ENCODE assay signal across 25 mouse cellular contexts in genomic region chr16:44159325-44159724, GRCm38 (mm10). TPM values are rescaled to one million over a fixed set of nuclear protein-coding genes. Genes with fewer than 3 reads are reported as not detected.
DNase-seq lines count a peak whose midpoint lies in the region; ATAC-seq and TF ChIP-seq lines count a peak whose summit lies in the region.
"Had no signal": no experiment of that assay in that cellular context is flagged by ENCODE, and none has a peak within 500 bp of the region (broad histone marks: within the 10 kb centered on the region; RNA-seq: fewer than 3 reads in every experiment).

No protein-coding gene starts in this region.

- H3K79me2 ChIP-seq in MEL (ENCODE audit: control insufficient read depth, insufficient read depth, low read length, poor library complexity) = peaks cover 7% of the 10 kb centered on the region

- H3K4me3 ChIP-seq in midbrain, embryonic 11.5 days (ENCODE audit: low read depth, low read length) = no peak overlapping the region
- H3K4me3 ChIP-seq in midbrain, embryonic 13.5 days (replicated peaks) = no peak overlapping the region
- no peak overlapping the region for H3K4me3 ChIP-seq in MEL (ENCODE audit: control insufficient read depth in 1 of 2, insufficient read depth in 1 of 2, low read depth in 2 of 2, low read length in 2 of 2)
- H3K4me3 ChIP-seq in forebrain, embryonic 11.5 days (ENCODE audit: low read depth, low read length) = no peak overlapping the region
- no peak overlapping the region for H3K4me3 ChIP-seq in forebrain, embryonic 13.5 days
- no peak overlapping the region for H3K4me3 ChIP-seq in forebrain, embryonic 10.5 days
- H3K4me3 ChIP-seq: embryonic facial prominence, embryonic 13.5 days; embryonic facial prominence, embryonic 15.5 days; erythroblast, embryonic 14.5 days; forebrain, embryonic 12.5 days; forebrain, embryonic 15.5 days had no signal

- no peak overlapping the region for H3K4me2 ChIP-seq in midbrain, embryonic 11.5 days
- H3K4me2 ChIP-seq in midbrain, embryonic 13.5 days (replicated peaks) = no peak overlapping the region
- H3K4me2 ChIP-seq in forebrain, embryonic 11.5 days (ENCODE audit: low read depth, low read length, severe bottlenecking) = no peak overlapping the region
- no peak overlapping the region for H3K4me2 ChIP-seq in forebrain, embryonic 13.5 days
- H3K4me2 ChIP-seq: embryonic facial prominence, embryonic 13.5 days; embryonic facial prominence, embryonic 15.5 days; forebrain, embryonic 12.5 days; forebrain, embryonic 15.5 days had no signal

- no peak overlapping the region for H3K9ac ChIP-seq in midbrain, embryonic 11.5 days (ENCODE audit: low read length)
- no peak overlapping the region for H3K9ac ChIP-seq in midbrain, embryonic 13.5 days (replicated peaks)
- no peak overlapping the region for H3K9ac ChIP-seq in MEL (ENCODE audit: control insufficient read depth, low read depth, low read length, poor library complexity, severe bottlenecking)
- no peak overlapping the region for H3K9ac ChIP-seq in forebrain, embryonic 11.5 days (ENCODE audit: low read length)
- no peak overlapping the region for H3K9ac ChIP-seq in forebrain, embryonic 13.5 days
- H3K9ac ChIP-seq: embryonic facial prominence, embryonic 13.5 days; embryonic facial prominence, embryonic 15.5 days; forebrain, embryonic 12.5 days; forebrain, embryonic 15.5 days; forebrain, postnatal 0 days had no signal

- ATAC-seq in midbrain, embryonic 11.5 days (ENCODE audit: low FRiP score) = no peak
- no peak for ATAC-seq in midbrain, embryonic 13.5 days
- ATAC-seq in forebrain, embryonic 11.5 days (replicated peaks; ENCODE audit: low FRiP score) = no peak
- ATAC-seq in forebrain, embryonic 13.5 days = no peak
- ATAC-seq: forebrain, embryonic 15.5 days; forebrain, postnatal 0 days; Patski had no signal

- no peaks in the 10 kb centered on the region for H3K4me1 ChIP-seq in midbrain, embryonic 11.5 days (ENCODE audit: control insufficient read depth, insufficient read depth, low read length)
- no peaks in the 10 kb centered on the region for H3K4me1 ChIP-seq in midbrain, embryonic 13.5 days (replicated peaks)
- H3K4me1 ChIP-seq in MEL (ENCODE audit: control insufficient read depth in 1 of 2, insufficient read depth in 2 of 2, low read length in 2 of 2) = peaks cover 7 to 20% of the 10 kb centered on the region in 2 experiments; a peak in 3 of 4 replicates
- no peaks in the 10 kb centered on the region for H3K4me1 ChIP-seq in forebrain, embryonic 11.5 days (replicated peaks; ENCODE audit: control insufficient read depth, insufficient read depth, low read length)
- no peaks in the 10 kb centered on the region for H3K4me1 ChIP-seq in forebrain, embryonic 13.5 days
- no peaks in the 10 kb centered on the region for H3K4me1 ChIP-seq in forebrain, embryonic 10.5 days
- H3K4me1 ChIP-seq: embryonic facial prominence, embryonic 13.5 days; embryonic facial prominence, embryonic 15.5 days; forebrain, embryonic 12.5 days; forebrain, embryonic 15.5 days had no signal

- no peak for TF ChIP-seq CTCF in MEL (IDR thresholded peaks at IDR 0.05 in 2 of 3, conservative IDR thresholded peaks at IDR 0.05 in 1 of 3; ENCODE audit: control insufficient read depth in 1 of 3, insufficient read depth in 1 of 3, low read depth in 2 of 3, low read length in 3 of 3, poor library complexity in 1 of 3, severe bottlenecking in 1 of 3)

- TF ChIP-seq EP300 in MEL (IDR thresholded peaks at IDR 0.05; ENCODE audit: low read depth in 1 of 2, low read length in 2 of 2) = peak in 1 of 2 experiments; percentile 26; a peak in 2 of 4 replicates

- TF ChIP-seq POLR2A in MEL (IDR thresholded peaks at IDR 0.05; ENCODE audit: control insufficient read depth in 1 of 2, insufficient read depth in 1 of 2, low read depth in 1 of 2, low read length in 2 of 2, poor library complexity in 1 of 2) = no peak

- no peak overlapping the region for H3K27ac ChIP-seq in midbrain, embryonic 11.5 days (ENCODE audit: low read depth, low read length)
- H3K27ac ChIP-seq in midbrain, embryonic 13.5 days = no peak overlapping the region
- peak overlapping the region; percentile 56 for H3K27ac ChIP-seq in MEL (ENCODE audit: control insufficient read depth, low read depth, low read length)
- no peak overlapping the region for H3K27ac ChIP-seq in forebrain, embryonic 11.5 days (ENCODE audit: low read depth, low read length)
- H3K27ac ChIP-seq in forebrain, embryonic 13.5 days = no peak overlapping the region
- H3K27ac ChIP-seq in forebrain, embryonic 10.5 days = no peak overlapping the region
- H3K27ac ChIP-seq: embryonic facial prominence, embryonic 13.5 days; embryonic facial prominence, embryonic 15.5 days; forebrain, embryonic 12.5 days; forebrain, embryonic 15.5 days had no signal

- peaks cover 4% of the 10 kb centered on the region; the same call in 1 of the 2 replicates for H3K36me3 ChIP-seq in midbrain, embryonic 11.5 days (ENCODE audit: control insufficient read depth, insufficient read depth, low read length)
- H3K36me3 ChIP-seq in midbrain, embryonic 13.5 days = peaks cover 18% of the 10 kb centered on the region
- peaks cover 34 to 48% of the 10 kb centered on the region in 2 experiments for H3K36me3 ChIP-seq in MEL (ENCODE audit: control insufficient read depth in 1 of 2, insufficient read depth in 2 of 2, low read length in 2 of 2)
- no peaks in the 10 kb centered on the region for H3K36me3 ChIP-seq in forebrain, embryonic 11.5 days (ENCODE audit: control insufficient read depth, insufficient read depth, low read length)
- H3K36me3 ChIP-seq in forebrain, embryonic 13.5 days (ENCODE audit: poor library complexity, severe bottlenecking) = peaks cover 26% of the 10 kb centered on the region
- peaks cover 65% of the 10 kb centered on the region for H3K36me3 ChIP-seq in forebrain, embryonic 10.5 days (replicated peaks)

- H3K9me3 ChIP-seq in midbrain, embryonic 11.5 days (ENCODE audit: control insufficient read depth, low read length) = no peaks in the 10 kb centered on the region
- H3K9me3 ChIP-seq in midbrain, embryonic 13.5 days = no peaks in the 10 kb centered on the region
- no peaks in the 10 kb centered on the region for H3K9me3 ChIP-seq in MEL (replicated peaks; ENCODE audit: insufficient read depth, low read length)
- no peaks in the 10 kb centered on the region for H3K9me3 ChIP-seq in forebrain, embryonic 11.5 days (ENCODE audit: control insufficient read depth, low read length)
- no peaks in the 10 kb centered on the region for H3K9me3 ChIP-seq in forebrain, embryonic 13.5 days (replicated peaks)
- no peaks in the 10 kb centered on the region for H3K9me3 ChIP-seq in forebrain, embryonic 10.5 days
- H3K9me3 ChIP-seq: embryonic facial prominence, embryonic 13.5 days; embryonic facial prominence, embryonic 15.5 days; forebrain, embryonic 12.5 days; forebrain, embryonic 15.5 days had no signal

- TF ChIP-seq RAD21 in MEL (IDR thresholded peaks at IDR 0.05; ENCODE audit: low read depth, low read length) = no peak

- DNase-seq in midbrain, embryonic 11.5 days (ENCODE audit: low spot score, missing footprints) = peak; percentile 2
- DNase-seq in 416B (ENCODE audit: low read depth) = peak; percentile 78
- peak; percentile 73 for DNase-seq in MEL (ENCODE audit: low read depth, low spot score)
- DNase-seq in R1 (ENCODE audit: low read depth, low spot score) = peak; percentile 36
- DNase-seq in forebrain, embryonic 11.5 days (ENCODE audit: low spot score) = no peak
- DNase-seq in forebrain, embryonic 10.5 days (ENCODE audit: extremely low spot score, low spot score) = no peak
- DNase-seq: adrenal gland, adult 2 months; adrenal gland, postnatal 10 days; adrenal gland, postnatal 25 days; cerebellum, adult 11 months; cerebellum, adult 18-20 months; cerebellum, adult 8-10 months; cerebellum, adult 9-11 months; cerebellum, postnatal 14 days; cerebellum, postnatal 36 days; embryo, embryonic 11 days; forebrain, postnatal 0 days had no signal

- WGBS in midbrain, embryonic 11.5 days = 93% methylated on average over 7 of the region's 7 CpGs
- 86% methylated on average over 7 of the region's 7 CpGs for WGBS in midbrain, embryonic 13.5 days
- WGBS in forebrain, embryonic 11.5 days = 94% methylated on average over 7 of the region's 7 CpGs
- 96% methylated on average over 7 of the region's 7 CpGs for WGBS in forebrain, embryonic 13.5 days
- 98% methylated on average over 7 of the region's 7 CpGs for WGBS in forebrain, embryonic 10.5 days

- H3K27me3 ChIP-seq in midbrain, embryonic 11.5 days (ENCODE audit: control insufficient read depth, insufficient read depth, low read length) = no peaks in the 10 kb centered on the region
- no peaks in the 10 kb centered on the region for H3K27me3 ChIP-seq in midbrain, embryonic 13.5 days
- no peaks in the 10 kb centered on the region for H3K27me3 ChIP-seq in MEL (ENCODE audit: control insufficient read depth in 1 of 2, insufficient read depth in 2 of 2, low read length in 2 of 2)
- no peaks in the 10 kb centered on the region for H3K27me3 ChIP-seq in forebrain, embryonic 11.5 days (ENCODE audit: control insufficient read depth, insufficient read depth, low read length)
- H3K27me3 ChIP-seq in forebrain, embryonic 13.5 days = no peaks in the 10 kb centered on the region
- no peaks in the 10 kb centered on the region for H3K27me3 ChIP-seq in forebrain, embryonic 10.5 days (ENCODE audit: poor library complexity, severe bottlenecking)
- H3K27me3 ChIP-seq: embryonic facial prominence, embryonic 13.5 days; embryonic facial prominence, embryonic 15.5 days; forebrain, embryonic 12.5 days; forebrain, embryonic 15.5 days; Patski had no signal

RNA-seq across cellular contexts. Expression of gene Usf3, which starts 13.7 kb away (rescaled TPM):
- 4.1 and 4.6 TPM in 2 replicates for polyA plus RNA-seq in midbrain, embryonic 11.5 days (2014; fragmentation: Nextera tagmentation; extraction: Ambion mirVana)
- polyA plus RNA-seq in midbrain, embryonic 13.5 days (2015; fragmentation: Nextera tagmentation; extraction: Ambion mirVana) = 2.7 and 3.4 TPM in 2 replicates
- total RNA-seq in MEL (2012; rRNA removed) = 3.4 and 4.6 TPM in 2 replicates
- polyA plus RNA-seq in MEL (2012; ENCODE audit: insufficient read depth in 1 of 2, insufficient read length in 2 of 2, low read depth in 1 of 2, low replicate concordance in 2 of 2, missing spikeins in 1 of 2) = 10 to 100 TPM; 11.0 to 89.6 TPM
- polyA plus RNA-seq in forebrain, embryonic 11.5 days (2014; fragmentation: Nextera tagmentation; extraction: Ambion mirVana) = 5.5 and 5.8 TPM in 2 replicates
- 3.3 and 3.7 TPM in 2 replicates for polyA plus RNA-seq in forebrain, embryonic 13.5 days (2015; fragmentation: Nextera tagmentation; extraction: Ambion mirVana)
- 2.4 and 2.8 TPM in 2 replicates for polyA plus RNA-seq in forebrain, embryonic 10.5 days (2016; fragmentation: Nextera tagmentation; extraction: Ambion mirVana)

RNA-seq across cellular contexts. Expression of gene Naa50, which starts 19.7 kb away (rescaled TPM):
- polyA plus RNA-seq in midbrain, embryonic 11.5 days (2014; fragmentation: Nextera tagmentation; extraction: Ambion mirVana) = 100 and 111 TPM in 2 replicates
- 71.2 and 74.9 TPM in 2 replicates for polyA plus RNA-seq in midbrain, embryonic 13.5 days (2015; fragmentation: Nextera tagmentation; extraction: Ambion mirVana)
- total RNA-seq in MEL (2012; rRNA removed) = 52.1 and 52.8 TPM in 2 replicates
- 100 to 1,000 TPM in 1 of 2 experiments, 10 to 100 TPM in 1; 90.4 to 204 TPM for polyA plus RNA-seq in MEL (2012; ENCODE audit: insufficient read depth in 1 of 2, insufficient read length in 2 of 2, low read depth in 1 of 2, low replicate concordance in 2 of 2, missing spikeins in 1 of 2)
- polyA plus RNA-seq in forebrain, embryonic 11.5 days (2014; fragmentation: Nextera tagmentation; extraction: Ambion mirVana) = 111 and 116 TPM in 2 replicates
- polyA plus RNA-seq in forebrain, embryonic 13.5 days (2015; fragmentation: Nextera tagmentation; extraction: Ambion mirVana) = 90.4 and 95.0 TPM in 2 replicates
- polyA plus RNA-seq in forebrain, embryonic 10.5 days (2016; fragmentation: Nextera tagmentation; extraction: Ambion mirVana) = 151 and 159 TPM in 2 replicates

RNA-seq across cellular contexts. Expression of gene Atp6v1a, which starts 19.8 kb away (rescaled TPM):
- polyA plus RNA-seq in midbrain, embryonic 11.5 days (2014; fragmentation: Nextera tagmentation; extraction: Ambion mirVana) = 72.1 and 81.9 TPM in 2 replicates
- polyA plus RNA-seq in midbrain, embryonic 13.5 days (2015; fragmentation: Nextera tagmentation; extraction: Ambion mirVana) = 84.8 and 88.7 TPM in 2 replicates
- total RNA-seq in MEL (2012; rRNA removed) = 34.9 and 42.5 TPM in 2 replicates
- polyA plus RNA-seq in MEL (2012; ENCODE audit: insufficient read depth in 1 of 2, insufficient read length in 2 of 2, low read depth in 1 of 2, low replicate concordance in 2 of 2, missing spikeins in 1 of 2) = 10 to 100 TPM in 1 of 2 experiments, not detected in 1; 38.5 TPM
- 61.3 and 65.7 TPM in 2 replicates for polyA plus RNA-seq in forebrain, embryonic 11.5 days (2014; fragmentation: Nextera tagmentation; extraction: Ambion mirVana)
- 63.6 and 73.3 TPM in 2 replicates for polyA plus RNA-seq in forebrain, embryonic 13.5 days (2015; fragmentation: Nextera tagmentation; extraction: Ambion mirVana)
- 39.2 and 42.0 TPM in 2 replicates for polyA plus RNA-seq in forebrain, embryonic 10.5 days (2016; fragmentation: Nextera tagmentation; extraction: Ambion mirVana)

Comparison
In these comparisons a context has a peak if more than half of its experiments do, and no peak if none do; other contexts are left out.
1. DNase-seq: peak in midbrain, embryonic 11.5 days (single experiment), 416B (single experiment), MEL (single experiment) and R1 (single experiment); none in forebrain, embryonic 11.5 days (single experiment) and forebrain, embryonic 10.5 days (single experiment).